Mouse (Mus musculus): Measurements from ENCODE around the gene Sirt2. TPM values are rescaled to one million over a fixed set of nuclear protein-coding genes. Genes with fewer than 3 reads are reported as not detected.

Gene Sirt2
- polyA plus RNA-seq, 1 experiment = 64.1 TPM

DNA sequence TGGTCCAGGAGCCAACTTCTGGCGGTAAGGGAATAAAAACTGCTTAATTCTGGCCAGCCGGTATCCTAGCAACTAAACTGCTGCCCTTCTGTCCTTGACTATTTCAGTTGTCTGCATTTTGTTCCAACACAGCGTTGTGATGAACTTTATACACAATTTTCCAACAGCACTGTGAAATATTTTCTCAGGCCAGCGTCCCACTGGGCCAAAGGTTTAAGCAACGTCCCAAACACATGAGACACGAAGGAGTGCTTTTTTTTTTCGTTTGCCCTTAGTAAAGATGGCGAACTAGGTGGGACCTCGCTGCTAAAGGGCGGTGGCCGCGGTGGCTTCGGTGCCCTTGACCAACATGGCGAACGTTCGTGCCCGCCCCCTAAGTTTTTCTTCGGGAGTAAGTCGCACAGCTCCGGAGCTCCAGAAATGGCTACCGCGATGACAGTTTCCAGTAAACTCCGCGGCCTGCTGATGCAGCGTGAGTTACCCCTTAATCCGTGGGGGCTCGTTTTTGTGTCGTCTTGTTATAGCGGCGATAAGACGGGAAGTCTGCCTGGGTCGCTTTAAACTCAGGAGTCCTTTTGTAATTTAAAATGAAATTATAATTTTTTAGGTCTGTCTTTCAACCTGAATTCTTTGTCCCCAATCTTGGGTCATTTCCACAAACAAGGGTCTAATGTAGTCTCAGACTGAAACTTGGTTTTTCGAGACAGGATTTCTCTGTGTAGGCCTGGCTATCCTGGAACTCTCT is 58.6 kb downstream of the Sirt2 start, which contains the start of gene Ech1:
Ech1 (plus strand) TSS at position 277 of the 745 bp plus-strand sequence.
- TF ChIP-seq POLR2A (IDR thresholded peaks at IDR 0.05; ENCODE audit: low read depth, low read length) (peak; percentile 79), CTCF (IDR thresholded peaks at IDR 0.05; ENCODE audit: borderline replicate concordance, insufficient read depth, low read length) (no peak)
- H3K4me3 ChIP-seq (ENCODE audit: insufficient read depth, low read length) = peak within 1 kb of the TSS; percentile 51

DNA sequence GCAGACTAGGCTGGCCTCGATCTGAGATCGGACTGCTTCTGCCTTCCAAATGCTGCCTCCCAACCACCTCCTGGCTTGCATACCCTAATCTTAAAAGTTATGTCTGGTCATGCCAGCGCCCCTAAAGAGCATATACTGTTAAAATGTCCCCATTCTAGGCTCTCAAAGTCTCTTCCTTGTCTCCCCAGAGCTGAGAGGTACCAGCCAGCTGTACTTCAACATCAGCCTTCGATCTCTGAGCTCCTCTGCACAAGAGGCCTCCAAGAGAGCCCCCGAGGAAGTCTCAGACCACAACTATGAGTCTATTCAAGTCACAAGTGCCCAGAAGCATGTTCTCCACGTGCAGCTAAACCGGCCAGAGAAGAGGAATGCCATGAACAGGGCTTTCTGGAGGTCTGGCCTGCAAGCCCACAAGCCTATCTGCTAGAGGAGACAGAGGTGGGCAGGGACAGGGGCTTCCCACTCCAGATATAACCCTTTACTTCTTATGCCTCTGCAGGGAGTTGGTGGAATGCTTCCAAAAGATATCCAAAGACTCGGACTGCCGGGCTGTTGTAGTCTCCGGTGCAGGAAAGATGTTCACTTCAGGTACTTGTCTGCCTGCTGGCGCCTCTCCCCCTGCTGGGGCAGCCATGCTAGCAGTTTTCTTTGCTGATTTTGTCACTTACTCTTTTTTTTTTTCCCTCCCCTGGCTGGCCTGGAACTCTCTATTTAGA is 59.3 kb downstream of the Sirt2 start:
- Histone ChIP-seq H3K4me3 (ENCODE audit: insufficient read depth, low read length) (peak overlapping the region; percentile 51), H3K4me1 (ENCODE audit: control insufficient read depth, insufficient read depth, low read length) (peaks cover 11% of the 10 kb centered on the region), H3K27ac (ENCODE audit: insufficient read depth, low read length) (peak overlapping the region; percentile 84)
- TF ChIP-seq POLR2A (IDR thresholded peaks at IDR 0.05; ENCODE audit: low read depth, low read length) = peak; percentile 36; the same call in 1 of the 2 replicates
- no peak for TF ChIP-seq CTCF (IDR thresholded peaks at IDR 0.05; ENCODE audit: borderline replicate concordance, insufficient read depth, low read length)

More for the DNA sequence above, 58.6 kb downstream of the Sirt2 start, which contains the start of gene Ech1:
- Histone ChIP-seq H3K4me1 (ENCODE audit: control insufficient read depth, insufficient read depth, low read length) (peaks cover 18% of the 10 kb centered on the region), H3K27ac (ENCODE audit: insufficient read depth, low read length) (peak within 1 kb of the TSS; percentile 88)

DNA sequence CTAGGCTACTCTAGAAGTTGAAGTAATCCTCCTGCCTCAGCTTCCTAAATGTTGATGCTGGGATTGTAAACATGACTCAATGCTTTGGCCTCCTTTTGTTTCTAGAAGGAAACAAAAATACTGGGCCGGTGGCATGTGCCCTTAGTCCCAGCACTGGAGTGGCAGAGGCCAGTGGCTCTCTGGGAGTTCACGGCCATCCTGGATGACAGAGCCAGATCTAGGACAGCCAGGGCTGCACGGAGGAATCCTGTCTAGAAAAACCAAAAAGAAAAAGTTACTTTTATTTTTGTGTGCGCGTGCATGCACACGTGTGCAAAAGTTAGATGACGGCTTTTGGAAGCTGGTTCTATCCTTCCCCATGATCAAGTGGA is 59.9 kb downstream of the Sirt2 start:
- H3K4me3 ChIP-seq (ENCODE audit: insufficient read depth, low read length) = no peak overlapping the region
- H3K27ac ChIP-seq (ENCODE audit: insufficient read depth, low read length) = peak overlapping the region; percentile 84; the same call in 1 of the 2 replicates
- H3K4me1 ChIP-seq (ENCODE audit: control insufficient read depth, insufficient read depth, low read length) = peaks cover 9% of the 10 kb centered on the region; the same call in 1 of the 2 replicates

DNA sequence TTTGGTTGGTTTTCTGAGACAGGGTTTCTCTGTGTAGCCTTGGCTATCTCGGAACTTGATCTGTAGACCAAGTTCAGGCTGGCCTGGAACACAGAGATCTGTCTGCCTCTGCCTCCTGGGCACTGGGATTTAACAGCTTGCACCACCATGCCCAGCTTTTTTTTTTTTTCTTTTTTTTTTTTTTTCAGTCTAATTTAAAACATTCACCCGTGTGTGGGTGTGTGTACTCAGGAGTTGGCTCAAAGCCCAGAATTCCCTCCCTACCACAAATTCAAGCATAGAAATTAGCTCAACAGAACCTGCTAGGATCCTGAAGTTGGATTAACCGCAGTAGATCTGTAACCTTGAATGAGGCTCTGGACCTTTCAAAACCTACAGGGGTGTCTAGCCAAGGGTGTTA is 60.8 kb downstream of the Sirt2 start:
- Histone ChIP-seq H3K4me1 (ENCODE audit: control insufficient read depth, insufficient read depth, low read length) (peaks cover 6% of the 10 kb centered on the region; the same call in 1 of the 2 replicates), H3K4me3 (ENCODE audit: insufficient read depth, low read length) (no peak overlapping the region), H3K27ac (ENCODE audit: insufficient read depth, low read length) (no peak overlapping the region)
- no peak for TF ChIP-seq POLR2A (IDR thresholded peaks at IDR 0.05; ENCODE audit: low read depth, low read length)
- no peak for TF ChIP-seq CTCF (IDR thresholded peaks at IDR 0.05; ENCODE audit: borderline replicate concordance, insufficient read depth, low read length)

More for the DNA sequence above, 59.9 kb downstream of the Sirt2 start:
- TF ChIP-seq CTCF (IDR thresholded peaks at IDR 0.05; ENCODE audit: borderline replicate concordance, insufficient read depth, low read length) (no peak), POLR2A (IDR thresholded peaks at IDR 0.05; ENCODE audit: low read depth, low read length) (no peak)

DNA sequence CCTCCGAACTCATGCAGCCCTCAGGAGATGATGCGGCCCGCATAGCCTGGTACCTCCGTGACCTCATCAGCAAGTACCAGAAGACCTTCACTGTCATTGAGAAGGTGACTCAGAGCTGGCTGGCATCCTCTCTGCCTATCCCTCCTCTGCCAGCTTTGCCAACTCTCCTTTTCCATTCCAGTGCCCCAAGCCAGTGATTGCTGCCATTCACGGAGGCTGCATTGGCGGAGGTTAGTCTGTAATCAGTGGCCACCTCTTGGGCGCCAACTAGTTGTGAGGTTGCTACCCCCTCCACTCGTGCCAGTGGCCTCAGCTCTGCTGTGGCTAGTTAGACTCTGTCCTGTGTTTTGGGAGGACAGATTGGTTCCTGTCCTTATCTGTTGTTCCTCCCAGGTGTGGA is 63.3 kb downstream of the Sirt2 start:
- Histone ChIP-seq H3K27ac (ENCODE audit: insufficient read depth, low read length) (no peak overlapping the region), H3K4me3 (ENCODE audit: insufficient read depth, low read length) (no peak overlapping the region), H3K4me1 (ENCODE audit: control insufficient read depth, insufficient read depth, low read length) (peaks cover 4% of the 10 kb centered on the region; the same call in 1 of the 2 replicates)
- TF ChIP-seq POLR2A (IDR thresholded peaks at IDR 0.05; ENCODE audit: low read depth, low read length) (no peak), CTCF (IDR thresholded peaks at IDR 0.05; ENCODE audit: borderline replicate concordance, insufficient read depth, low read length) (no peak)

DNA sequence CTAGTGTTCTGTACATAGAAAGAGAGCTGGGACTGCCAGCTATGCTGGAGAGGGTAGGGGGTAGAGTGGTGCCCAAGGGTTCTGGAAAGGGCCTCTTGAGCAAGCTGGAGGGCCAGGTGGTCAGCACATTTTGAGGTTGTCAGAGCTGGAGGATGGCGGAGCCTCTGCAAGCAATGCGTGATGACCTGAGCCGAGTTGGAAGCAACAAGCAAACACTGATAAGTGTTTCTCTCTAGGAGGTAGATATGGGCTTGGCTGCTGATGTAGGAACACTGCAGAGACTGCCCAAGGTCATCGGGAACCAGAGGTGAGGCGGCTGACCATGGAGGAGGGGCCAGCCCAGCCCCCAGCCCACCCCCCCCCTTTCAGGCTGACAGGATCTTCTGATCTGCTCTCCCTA is 64.4 kb downstream of the Sirt2 start:
- Histone ChIP-seq H3K27ac (ENCODE audit: insufficient read depth, low read length) (no peak overlapping the region), H3K4me3 (ENCODE audit: insufficient read depth, low read length) (no peak overlapping the region), H3K4me1 (ENCODE audit: control insufficient read depth, insufficient read depth, low read length) (peaks cover under 1% of the 10 kb centered on the region; the same call in 1 of the 2 replicates)
- TF ChIP-seq CTCF (IDR thresholded peaks at IDR 0.05; ENCODE audit: borderline replicate concordance, insufficient read depth, low read length) (no peak), POLR2A (IDR thresholded peaks at IDR 0.05; ENCODE audit: low read depth, low read length) (no peak)

DNA sequence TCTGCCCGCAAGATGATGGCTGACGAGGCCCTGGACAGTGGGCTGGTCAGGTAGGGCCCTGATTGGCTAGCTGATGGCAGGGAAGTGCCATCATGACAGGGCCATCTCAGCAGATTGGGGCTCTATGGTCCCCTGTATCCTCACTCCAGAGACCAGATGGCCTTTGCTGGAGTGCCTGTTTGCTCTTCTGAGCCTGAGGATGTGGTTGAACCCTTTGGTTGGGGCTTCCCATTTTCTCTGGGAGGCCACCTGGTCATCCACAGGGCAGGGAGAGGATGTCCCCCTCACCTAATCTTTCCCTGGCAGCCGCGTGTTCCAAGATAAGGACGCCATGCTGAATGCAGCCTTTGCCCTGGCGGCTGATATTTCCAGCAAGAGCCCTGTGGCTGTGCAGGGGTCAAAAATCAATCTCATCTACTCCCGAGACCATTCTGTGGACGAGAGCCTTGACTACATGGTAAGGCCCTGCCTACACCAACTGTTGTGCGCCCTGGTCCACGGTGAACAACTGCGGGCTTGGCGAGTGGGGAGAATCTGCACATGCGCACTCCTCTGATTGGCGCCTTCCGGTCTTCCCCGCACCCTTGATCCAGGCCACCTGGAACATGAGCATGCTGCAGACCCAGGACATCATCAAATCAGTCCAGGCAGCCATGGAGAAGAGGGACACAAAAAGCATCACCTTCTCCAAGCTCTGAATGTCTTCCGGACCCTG is 65.0 kb downstream of the Sirt2 start:
- TF ChIP-seq CTCF (IDR thresholded peaks at IDR 0.05; ENCODE audit: borderline replicate concordance, insufficient read depth, low read length) (no peak), POLR2A (IDR thresholded peaks at IDR 0.05; ENCODE audit: low read depth, low read length) (no peak)
- H3K4me3 ChIP-seq (ENCODE audit: insufficient read depth, low read length) = no peak overlapping the region
- no peaks in the 10 kb centered on the region for H3K4me1 ChIP-seq (ENCODE audit: control insufficient read depth, insufficient read depth, low read length)
- no peak overlapping the region for H3K27ac ChIP-seq (ENCODE audit: insufficient read depth, low read length)

DNA sequence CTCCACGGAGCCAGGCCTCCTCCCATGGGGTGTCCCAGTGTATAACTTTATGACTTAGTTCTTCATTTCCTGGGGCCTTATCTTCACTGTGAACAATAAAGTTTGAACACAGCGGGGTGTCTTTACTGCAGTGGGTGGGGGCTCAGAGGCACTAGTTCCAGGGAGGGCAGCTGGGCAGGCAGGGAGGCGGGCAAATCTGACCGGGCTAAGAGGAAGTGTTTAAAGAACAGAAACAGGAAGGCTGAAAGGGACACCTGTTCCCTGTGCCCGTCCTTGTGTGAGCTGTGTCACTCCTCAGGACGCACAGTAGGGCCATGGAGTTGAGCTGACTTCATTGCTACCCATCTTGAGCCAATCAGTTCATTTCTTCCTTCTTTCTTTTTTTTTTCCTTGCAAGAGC is 65.6 kb downstream of the Sirt2 start:
- Histone ChIP-seq H3K4me3 (ENCODE audit: insufficient read depth, low read length) (no peak overlapping the region), H3K27ac (ENCODE audit: insufficient read depth, low read length) (no peak overlapping the region), H3K4me1 (ENCODE audit: control insufficient read depth, insufficient read depth, low read length) (no peaks in the 10 kb centered on the region)
- TF ChIP-seq CTCF (IDR thresholded peaks at IDR 0.05; ENCODE audit: borderline replicate concordance, insufficient read depth, low read length) (no peak), POLR2A (IDR thresholded peaks at IDR 0.05; ENCODE audit: low read depth, low read length) (no peak)

DNA sequence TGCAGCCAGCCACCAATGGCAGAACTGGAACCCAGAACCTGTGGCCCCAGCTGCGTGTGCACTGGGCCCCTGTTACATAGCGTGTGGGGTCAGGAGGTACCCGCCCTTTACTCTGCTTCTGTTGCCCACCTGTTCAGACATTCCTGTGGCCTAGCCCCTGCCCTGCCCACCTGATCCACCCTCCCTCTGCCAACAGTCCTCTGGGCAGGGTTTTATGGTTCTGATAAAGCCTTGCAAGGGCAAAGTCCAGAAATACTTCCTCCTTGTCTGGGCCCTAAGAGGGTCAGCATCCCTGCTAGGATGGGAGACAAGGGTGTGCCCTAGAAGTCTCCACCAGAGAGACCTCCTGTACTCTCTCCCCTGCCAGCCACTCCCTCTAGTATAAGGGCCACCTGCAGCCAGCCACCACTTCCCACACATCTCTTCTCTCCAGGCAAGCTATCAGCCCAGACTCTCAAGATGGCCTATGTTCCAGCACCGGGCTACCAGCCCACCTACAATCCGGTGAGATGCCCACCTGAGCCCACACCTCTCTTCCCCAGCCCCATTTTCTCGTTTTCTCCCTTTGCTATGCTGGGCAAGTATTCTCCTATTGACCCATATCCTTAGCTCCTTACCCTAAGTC is 67.3 kb downstream of the Sirt2 start, which contains the start of gene Lgals4:
Lgals4 (plus strand) TSS at position 132 of the 625 bp plus-strand sequence.
- no peaks in the 10 kb centered on the region for H3K4me1 ChIP-seq (ENCODE audit: control insufficient read depth, insufficient read depth, low read length)
- H3K4me3 ChIP-seq (ENCODE audit: insufficient read depth, low read length) = no peak within 1 kb of the TSS
- no peak for TF ChIP-seq POLR2A (IDR thresholded peaks at IDR 0.05; ENCODE audit: low read depth, low read length)
- no peak within 1 kb of the TSS for H3K27ac ChIP-seq (ENCODE audit: insufficient read depth, low read length)

All from embryonic fibroblast, embryonic 13.5 days (primary cell).